Mouse (Mus musculus): Measurements from ENCODE around the gene Nek5. TPM values are rescaled to one million over a fixed set of nuclear protein-coding genes. Genes with fewer than 3 reads are reported as not detected.

Gene Nek5
- total RNA-seq, 2 experiments from 2014 or later, result not detected

DNA sequence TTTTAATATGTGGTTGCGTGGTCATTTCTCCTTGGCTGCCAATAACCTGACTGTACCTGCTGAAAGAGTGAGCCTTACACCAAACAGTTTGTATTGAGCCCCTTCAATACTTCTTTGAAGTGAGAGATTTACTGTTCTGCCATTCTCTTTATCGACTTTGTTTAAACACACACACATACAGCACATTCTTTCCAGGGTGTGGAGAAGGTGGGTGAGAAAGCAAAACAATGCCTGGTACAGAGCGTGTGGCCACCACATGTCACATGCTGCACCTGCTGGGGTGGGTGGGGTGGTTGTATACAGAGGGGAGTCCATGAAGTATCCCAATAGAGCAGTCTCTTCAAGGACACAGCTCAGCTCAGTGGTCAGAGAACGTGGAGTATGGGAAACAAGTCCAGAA lies 99.6 kb downstream of the Nek5 start:
- DNase-seq (ENCODE audit: low spot score in 2 of 2), result no peak

Other genes starting within 250 kb of the Nek5 start
- gene Defb9, start 239.6 kb downstream of the Nek5 start, total RNA-seq (2021), result not detected
- gene Defb11, start 218.6 kb downstream of the Nek5 start, total RNA-seq (2021), result not detected
- gene Defb15, start 192.3 kb downstream of the Nek5 start, total RNA-seq (2021), result not detected
- gene Defb35, start 186.7 kb downstream of the Nek5 start, total RNA-seq (2021), result not detected
- not detected for gene Defb13, start 178.3 kb downstream of the Nek5 start, total RNA-seq (2021)
- not detected for gene Fam90a1a, start 166.3 kb downstream of the Nek5 start, total RNA-seq (2021)
- not detected for gene Ccdc70, start 155.3 kb downstream of the Nek5 start, total RNA-seq (2021)
- under 1 TPM; 0.12 to 0.18 TPM for gene Atp7b, start 64.7 kb downstream of the Nek5 start, total RNA-seq (2021)
- 10 to 100 TPM; 12.0 to 14.3 TPM for gene Alg11, start 64.3 kb downstream of the Nek5 start, total RNA-seq (2021)
- 1 to 10 TPM; 3.5 to 3.6 TPM for gene Nek3, start 41.4 kb upstream of the Nek5 start, total RNA-seq (2021)
- 10 to 100 TPM; 15.6 to 16.4 TPM for gene Ckap2, start 60.8 kb upstream of the Nek5 start, total RNA-seq (2021)
- 10 to 100 TPM; 24.3 to 24.6 TPM for gene Vps36, start 67.8 kb upstream of the Nek5 start, total RNA-seq (2021)
- 1 to 10 TPM; 8.1 to 8.7 TPM for gene Thsd1, start 102.3 kb upstream of the Nek5 start, total RNA-seq (2021)
- gene Tpte, start 158.4 kb upstream of the Nek5 start, total RNA-seq (2021), result not detected